Mouse (Mus musculus): ENCODE measurements around the gene Zdhhc3. TPM values are rescaled to one million over a fixed set of nuclear protein-coding genes. Genes with fewer than 3 reads are reported as not detected.
A peak's percentile ranks its signal among the peaks of the same experiment; 100 is the strongest.

Zdhhc3 gene
- polyA plus RNA-seq, 1 experiment: 173 TPM

- WGBS: 78% methylated on average over 5 of the region's 5 CpGs
- TF ChIP-seq POLR2A (IDR thresholded peaks at IDR 0.05; ENCODE audit: control insufficient read depth, extremely low read depth, insufficient read depth, low read length, poor library complexity) (no peak), CTCF (IDR thresholded peaks at IDR 0.05; ENCODE audit: borderline replicate concordance, control insufficient read depth, extremely low read depth, insufficient read depth, low read length, poor library complexity) (no peak)
- Histone ChIP-seq H3K4me3 (ENCODE audit: control insufficient read depth, insufficient read depth, low read length) (no peak overlapping the region), H3K27me3 (ENCODE audit: control insufficient read depth, insufficient read depth, low read length) (no peaks in the 10 kb centered on the region), H3K4me1 (replicated peaks; ENCODE audit: control insufficient read depth, insufficient read depth, low read length) (no peaks in the 10 kb centered on the region), H3K36me3 (ENCODE audit: control insufficient read depth, insufficient read depth, low read length) (peaks cover 18% of the 10 kb centered on the region), H3K27ac (ENCODE audit: control insufficient read depth, insufficient read depth, low read length) (no peak overlapping the region)
- DNase-seq: no peak
Measured at GRCm38 (mm10) chr9:123138891-123139474, 26.0 kb upstream of the Zdhhc3 start.

GRCm38 (mm10) chr9:123136953-123137682 is 24.1 kb upstream of the Zdhhc3 start:
- Histone ChIP-seq H3K27ac (ENCODE audit: control insufficient read depth, insufficient read depth, low read length) (no peak overlapping the region), H3K36me3 (ENCODE audit: control insufficient read depth, insufficient read depth, low read length) (peaks cover 29% of the 10 kb centered on the region), H3K4me3 (ENCODE audit: control insufficient read depth, insufficient read depth, low read length) (no peak overlapping the region), H3K4me1 (replicated peaks; ENCODE audit: control insufficient read depth, insufficient read depth, low read length) (no peaks in the 10 kb centered on the region), H3K27me3 (ENCODE audit: control insufficient read depth, insufficient read depth, low read length) (no peaks in the 10 kb centered on the region)
- DNase-seq: no peak
- WGBS: 94% methylated on average over 7 of the region's 7 CpGs
- TF ChIP-seq POLR2A (IDR thresholded peaks at IDR 0.05; ENCODE audit: control insufficient read depth, extremely low read depth, insufficient read depth, low read length, poor library complexity) (no peak), CTCF (IDR thresholded peaks at IDR 0.05; ENCODE audit: borderline replicate concordance, control insufficient read depth, extremely low read depth, insufficient read depth, low read length, poor library complexity) (no peak)

- no peak overlapping the region for H3K4me3 ChIP-seq (ENCODE audit: control insufficient read depth, insufficient read depth, low read length)
- H3K27ac ChIP-seq (ENCODE audit: control insufficient read depth, insufficient read depth, low read length): no peak overlapping the region
- H3K36me3 ChIP-seq (ENCODE audit: control insufficient read depth, insufficient read depth, low read length): peaks cover 55% of the 10 kb centered on the region
- DNase-seq: no peak
- H3K4me1 ChIP-seq (replicated peaks; ENCODE audit: control insufficient read depth, insufficient read depth, low read length): no peaks in the 10 kb centered on the region
- TF ChIP-seq CTCF (IDR thresholded peaks at IDR 0.05; ENCODE audit: borderline replicate concordance, control insufficient read depth, extremely low read depth, insufficient read depth, low read length, poor library complexity): no peak
- no peak for TF ChIP-seq POLR2A (IDR thresholded peaks at IDR 0.05; ENCODE audit: control insufficient read depth, extremely low read depth, insufficient read depth, low read length, poor library complexity)
- WGBS: 96% methylated on average over 3 of the region's 3 CpGs
- no peaks in the 10 kb centered on the region for H3K27me3 ChIP-seq (ENCODE audit: control insufficient read depth, insufficient read depth, low read length)
Measured at GRCm38 (mm10) chr9:123132994-123133393, 20.0 kb upstream of the Zdhhc3 start.

- 97% methylated on average over 6 of the region's 6 CpGs for WGBS
- Histone ChIP-seq H3K27me3 (ENCODE audit: control insufficient read depth, insufficient read depth, low read length) (no peaks in the 10 kb centered on the region), H3K27ac (ENCODE audit: control insufficient read depth, insufficient read depth, low read length) (no peak overlapping the region), H3K36me3 (ENCODE audit: control insufficient read depth, insufficient read depth, low read length) (peaks cover 36% of the 10 kb centered on the region), H3K4me3 (ENCODE audit: control insufficient read depth, insufficient read depth, low read length) (no peak overlapping the region), H3K4me1 (replicated peaks; ENCODE audit: control insufficient read depth, insufficient read depth, low read length) (no peaks in the 10 kb centered on the region)
- TF ChIP-seq CTCF (IDR thresholded peaks at IDR 0.05; ENCODE audit: borderline replicate concordance, control insufficient read depth, extremely low read depth, insufficient read depth, low read length, poor library complexity): no peak
- TF ChIP-seq POLR2A (IDR thresholded peaks at IDR 0.05; ENCODE audit: control insufficient read depth, extremely low read depth, insufficient read depth, low read length, poor library complexity): no peak
- no peak for DNase-seq
Measured at GRCm38 (mm10) chr9:123127663-123128062, 14.7 kb upstream of the Zdhhc3 start.

- H3K4me1 ChIP-seq (replicated peaks; ENCODE audit: control insufficient read depth, insufficient read depth, low read length): no peaks in the 10 kb centered on the region
- H3K27me3 ChIP-seq (ENCODE audit: control insufficient read depth, insufficient read depth, low read length): no peaks in the 10 kb centered on the region
- no peak overlapping the region for H3K27ac ChIP-seq (ENCODE audit: control insufficient read depth, insufficient read depth, low read length)
- peaks cover 41% of the 10 kb centered on the region for H3K36me3 ChIP-seq (ENCODE audit: control insufficient read depth, insufficient read depth, low read length)
- no peak overlapping the region for H3K4me3 ChIP-seq (ENCODE audit: control insufficient read depth, insufficient read depth, low read length)
- TF ChIP-seq CTCF (IDR thresholded peaks at IDR 0.05; ENCODE audit: borderline replicate concordance, control insufficient read depth, extremely low read depth, insufficient read depth, low read length, poor library complexity) (no peak), POLR2A (IDR thresholded peaks at IDR 0.05; ENCODE audit: control insufficient read depth, extremely low read depth, insufficient read depth, low read length, poor library complexity) (no peak)
- no peak for DNase-seq
- 96% methylated on average over 2 of the region's 2 CpGs for WGBS
Measured at GRCm38 (mm10) chr9:123124413-123124981, 11.5 kb upstream of the Zdhhc3 start.

GRCm38 (mm10) chr9:123123571-123124412 is 10.8 kb upstream of the Zdhhc3 start:
- Histone ChIP-seq H3K36me3 (ENCODE audit: control insufficient read depth, insufficient read depth, low read length) (peaks cover 41% of the 10 kb centered on the region), H3K27me3 (ENCODE audit: control insufficient read depth, insufficient read depth, low read length) (no peaks in the 10 kb centered on the region), H3K27ac (ENCODE audit: control insufficient read depth, insufficient read depth, low read length) (no peak overlapping the region), H3K4me3 (ENCODE audit: control insufficient read depth, insufficient read depth, low read length) (no peak overlapping the region), H3K4me1 (replicated peaks; ENCODE audit: control insufficient read depth, insufficient read depth, low read length) (no peaks in the 10 kb centered on the region)
- WGBS: 92% methylated on average over 6 of the region's 6 CpGs
- peak; percentile 6 for DNase-seq
- no peak for TF ChIP-seq POLR2A (IDR thresholded peaks at IDR 0.05; ENCODE audit: control insufficient read depth, extremely low read depth, insufficient read depth, low read length, poor library complexity)
- TF ChIP-seq CTCF (IDR thresholded peaks at IDR 0.05; ENCODE audit: borderline replicate concordance, control insufficient read depth, extremely low read depth, insufficient read depth, low read length, poor library complexity): no peak
